Mouse (Mus musculus) testis, adult 2 months (tissue): ENCODE measurements around the gene Fam189a1. TPM values are rescaled to one million over a fixed set of nuclear protein-coding genes. Genes with fewer than 3 reads are reported as not detected.
A peak's percentile ranks its signal among the peaks of the same experiment; 100 is the strongest.

Experiments
- H3K27ac ChIP-seq: fragments of 200-500 bp; 2 replicates; pipeline ENCODE4 v1.5.1; 2012; ENCODE audit warnings: low read depth, low read length; ENCODE audit not compliant: control insufficient read depth, insufficient read depth
- H3K27me3 ChIP-seq: fragments of 200-500 bp; 2 replicates; pipeline ENCODE4 v1.6.1; 2012; ENCODE audit warnings: mild to moderate bottlenecking, low read length, moderate library complexity; ENCODE audit not compliant: control insufficient read depth, insufficient read depth
- H3K36me3 ChIP-seq: fragments of 200-500 bp; 2 replicates; pipeline ENCODE4 v1.6.1; 2012; ENCODE audit warnings: mild to moderate bottlenecking, low read length; ENCODE audit not compliant: control insufficient read depth, insufficient read depth
- H3K4me1 ChIP-seq: fragments of 200-500 bp; 2 replicates; pipeline ENCODE4 v1.6.1; 2012; ENCODE audit warnings: low read length; ENCODE audit not compliant: control insufficient read depth, insufficient read depth
- H3K4me3 ChIP-seq: fragments of 200-500 bp; 2 replicates; pipeline ENCODE4 v1.5.1; 2012; ENCODE audit warnings: low read depth, mild to moderate bottlenecking, low read length, moderate library complexity, mixed read lengths; ENCODE audit not compliant: control insufficient read depth
- CTCF ChIP-seq: fragments of 200-500 bp; IDR thresholded peaks from 2 replicates; pipeline ENCODE4 v1.5.1; 2012; ENCODE audit warnings: low read depth, mild to moderate bottlenecking, inconsistent platforms, low read length, moderate library complexity; ENCODE audit not compliant: control insufficient read depth, insufficient read depth, insufficient replicate concordance
- POLR2A ChIP-seq: fragments of 200-500 bp; IDR thresholded peaks from 2 replicates; pipeline ENCODE4 v1.6.1; 2012; ENCODE audit warnings: low read depth, mild to moderate bottlenecking, inconsistent platforms, low read length, moderate library complexity; ENCODE audit not compliant: control insufficient read depth
- polyA plus RNA-seq: library from polyadenylated mRNA; depleted of rRNA; stranded (reverse); fragments of >200 nt; gene quantifications from 2 replicates; pipeline ENCODE4 v1.2.3, GENCODE M21; 2012

Gene Fam189a1
- polyA plus RNA-seq, 1 experiment: 1.1 TPM

DNA sequence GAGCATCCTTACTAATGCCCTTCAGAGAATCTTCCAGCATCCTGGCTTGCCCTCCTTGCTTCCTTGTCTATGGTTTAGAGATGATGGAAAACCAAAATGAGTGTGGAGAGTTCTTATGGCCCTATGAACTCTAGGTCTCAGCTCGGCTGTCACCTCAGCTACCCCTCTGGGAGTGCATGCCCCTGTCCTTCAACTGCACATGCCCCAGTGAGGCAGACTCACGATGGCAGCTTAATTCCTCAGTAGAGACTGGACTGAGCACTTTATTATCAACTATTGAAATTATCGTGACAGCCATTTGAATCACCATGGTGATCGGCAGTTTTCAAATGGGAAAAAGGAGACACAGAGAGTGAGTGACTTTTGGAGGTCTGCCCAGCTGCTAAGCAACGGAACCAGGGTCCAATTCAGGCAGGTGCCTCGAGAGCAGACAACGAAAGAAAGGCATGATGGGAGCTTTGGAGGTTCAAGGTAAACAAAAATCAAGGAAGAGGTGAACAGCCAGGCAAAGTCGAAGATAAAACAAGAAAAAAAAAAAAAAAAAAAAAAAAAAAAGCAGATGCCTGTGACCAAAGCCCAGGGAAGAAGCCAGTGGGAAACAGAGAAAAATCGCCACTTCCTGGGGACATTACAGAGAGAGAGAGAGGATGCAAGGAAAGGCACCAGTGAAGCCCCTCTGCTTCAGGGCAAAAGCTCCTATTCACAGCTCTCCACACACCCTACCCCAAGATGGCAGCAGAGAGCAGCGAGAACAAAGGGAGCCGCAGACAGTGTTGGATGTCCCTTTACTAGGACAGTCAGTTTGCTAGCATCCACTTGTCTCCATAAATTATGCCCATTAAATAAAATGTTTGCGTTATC lies 206.2 kb downstream of the Fam189a1 start:
- TF ChIP-seq POLR2A: no peak
- TF ChIP-seq CTCF: peak; percentile 62; the same call in 1 of the 2 replicates
- H3K4me3 ChIP-seq: no peak overlapping the region
- H3K27me3 ChIP-seq: no peaks in the 10 kb centered on the region
- no peak overlapping the region for H3K27ac ChIP-seq
- no peaks in the 10 kb centered on the region for H3K4me1 ChIP-seq
- H3K36me3 ChIP-seq: no peaks in the 10 kb centered on the region

DNA sequence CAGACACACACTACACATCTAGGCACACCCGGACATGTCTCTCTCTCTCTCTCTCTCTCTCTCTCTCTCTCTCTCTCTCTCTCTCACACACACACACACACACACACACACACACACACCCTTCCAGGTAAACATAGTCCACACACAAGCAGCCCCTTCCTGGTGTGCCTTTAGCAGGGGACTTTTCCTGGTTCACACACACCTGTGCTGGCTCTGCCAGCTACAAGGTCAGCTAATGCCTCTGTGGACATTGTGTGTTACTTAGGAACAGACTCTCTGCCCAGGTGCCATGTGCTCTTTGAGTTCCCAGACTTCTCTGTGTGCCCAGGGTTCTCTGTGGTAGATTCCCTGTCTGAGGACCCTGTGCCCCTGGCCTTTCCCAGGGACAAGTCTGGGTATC lies 206.9 kb downstream of the Fam189a1 start:
- no peaks in the 10 kb centered on the region for H3K4me1 ChIP-seq
- no peaks in the 10 kb centered on the region for H3K36me3 ChIP-seq
- no peaks in the 10 kb centered on the region for H3K27me3 ChIP-seq
- TF ChIP-seq POLR2A: no peak
- TF ChIP-seq CTCF: no peak
- no peak overlapping the region for H3K4me3 ChIP-seq
- H3K27ac ChIP-seq: no peak overlapping the region

DNA sequence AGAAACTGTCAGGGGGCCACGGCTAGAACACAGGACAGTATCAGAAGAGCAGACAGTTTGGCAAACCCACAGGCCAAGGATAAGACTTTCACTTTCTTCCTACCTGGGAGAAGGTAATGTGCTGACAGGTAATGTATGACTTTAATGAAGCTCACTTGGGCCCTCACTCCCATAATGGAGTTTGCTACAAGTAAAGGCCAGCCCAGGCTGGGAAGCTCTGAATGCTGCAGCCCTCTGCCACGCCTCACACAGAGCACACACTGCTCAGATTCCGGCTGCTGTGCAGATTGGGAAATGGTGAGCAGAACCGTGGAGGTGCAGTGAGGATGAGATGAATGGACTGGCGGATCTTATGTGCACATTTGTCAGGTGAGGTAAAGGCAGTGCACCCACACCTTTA lies 211.7 kb downstream of the Fam189a1 start:
- H3K27ac ChIP-seq: no peak overlapping the region
- H3K27me3 ChIP-seq: no peaks in the 10 kb centered on the region
- H3K36me3 ChIP-seq: no peaks in the 10 kb centered on the region
- no peaks in the 10 kb centered on the region for H3K4me1 ChIP-seq
- TF ChIP-seq CTCF: no peak
- TF ChIP-seq POLR2A: no peak
- no peak overlapping the region for H3K4me3 ChIP-seq

DNA sequence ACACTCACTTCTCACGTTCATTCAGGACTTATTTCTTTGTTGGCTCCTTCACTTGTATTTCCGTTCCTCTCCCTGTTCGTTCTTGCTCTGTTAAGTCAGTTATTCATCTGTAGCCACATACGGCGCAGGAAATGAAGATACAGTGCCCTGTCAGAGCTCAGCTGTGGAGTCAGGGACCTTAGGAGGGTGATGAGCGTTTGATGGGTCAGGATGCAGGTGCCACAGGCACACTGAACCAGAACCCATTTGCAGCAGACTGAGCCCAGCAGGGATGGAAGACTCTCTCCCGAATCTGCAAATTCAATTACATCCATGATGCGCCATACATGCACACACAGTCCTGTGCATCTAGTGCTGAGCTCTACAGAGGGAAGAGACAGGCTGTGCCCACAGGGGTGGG lies 212.2 kb downstream of the Fam189a1 start:
- H3K4me3 ChIP-seq: no peak overlapping the region
- no peak for TF ChIP-seq POLR2A
- no peak for TF ChIP-seq CTCF

DNA sequence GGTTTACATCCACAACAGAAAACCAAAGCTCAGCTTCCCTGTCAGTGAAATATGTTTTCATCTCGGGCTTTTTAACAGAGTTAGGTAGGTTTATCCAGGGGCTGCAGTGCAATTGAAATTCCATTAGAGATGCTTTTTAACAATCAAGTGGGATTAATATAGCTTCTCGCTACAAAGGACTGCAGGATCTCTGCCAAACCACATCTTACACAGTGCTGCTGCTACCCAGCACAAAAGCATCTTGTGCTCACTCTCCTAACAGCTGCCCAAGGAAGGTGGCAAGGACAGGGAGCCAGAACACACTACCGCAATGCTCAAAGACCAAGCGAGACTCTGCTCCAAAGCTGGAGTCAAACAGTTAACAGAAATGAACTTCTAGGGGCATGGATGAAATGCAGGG lies 219.4 kb downstream of the Fam189a1 start:
- Histone ChIP-seq H3K4me1 (no peaks in the 10 kb centered on the region), H3K4me3 (no peak overlapping the region), H3K27ac (no peak overlapping the region), H3K36me3 (no peaks in the 10 kb centered on the region), H3K27me3 (no peaks in the 10 kb centered on the region)
- TF ChIP-seq POLR2A (no peak), CTCF (no peak)

More for the DNA sequence above, 212.2 kb downstream of the Fam189a1 start:
- Histone ChIP-seq H3K4me1 (no peaks in the 10 kb centered on the region), H3K27me3 (no peaks in the 10 kb centered on the region), H3K27ac (no peak overlapping the region), H3K36me3 (no peaks in the 10 kb centered on the region)

DNA sequence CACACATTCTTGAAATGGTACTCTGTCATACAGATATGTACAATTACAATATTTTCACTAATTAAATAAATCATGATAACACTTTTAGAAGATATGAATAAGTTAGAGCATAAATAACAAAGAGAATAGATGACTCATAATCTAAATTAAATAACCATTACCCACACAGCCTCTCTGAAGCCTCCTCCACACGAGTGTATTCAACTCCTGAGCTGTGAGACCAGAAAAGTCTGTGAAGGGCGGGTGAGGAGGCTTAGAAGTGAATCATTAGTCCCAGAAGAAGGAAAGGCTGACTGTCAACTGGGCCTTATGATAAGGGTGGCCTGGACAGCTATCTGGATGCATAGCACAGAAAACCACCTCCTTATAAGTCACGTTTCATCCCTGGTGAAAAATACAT lies 222.3 kb downstream of the Fam189a1 start:
- no peak overlapping the region for H3K27ac ChIP-seq
- no peaks in the 10 kb centered on the region for H3K27me3 ChIP-seq
- H3K36me3 ChIP-seq: no peaks in the 10 kb centered on the region
- TF ChIP-seq CTCF (no peak), POLR2A (no peak)
- H3K4me1 ChIP-seq: no peaks in the 10 kb centered on the region
- H3K4me3 ChIP-seq: no peak overlapping the region

DNA sequence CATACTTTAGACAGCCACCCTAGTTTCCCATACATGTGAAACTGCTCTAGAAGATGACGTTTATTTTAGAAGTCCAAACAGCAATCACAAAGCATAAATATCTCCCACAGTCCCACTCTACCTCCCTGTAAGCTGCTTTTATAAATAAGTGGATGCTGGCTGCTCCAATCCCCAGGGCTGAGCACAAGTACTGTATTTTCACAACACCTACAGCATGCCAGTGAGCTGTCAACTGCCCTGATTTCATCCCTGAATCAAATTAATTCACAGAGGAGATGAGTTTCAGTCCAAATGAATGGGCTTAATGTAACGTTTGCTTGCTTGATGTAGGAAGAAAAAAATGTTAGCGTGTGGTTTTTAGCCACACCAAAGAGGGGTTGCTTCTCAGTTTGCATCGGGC lies 225.4 kb downstream of the Fam189a1 start:
- TF ChIP-seq POLR2A (no peak), CTCF (no peak)
- no peaks in the 10 kb centered on the region for H3K36me3 ChIP-seq
- H3K4me1 ChIP-seq: no peaks in the 10 kb centered on the region
- H3K4me3 ChIP-seq: no peak overlapping the region
- no peak overlapping the region for H3K27ac ChIP-seq
- H3K27me3 ChIP-seq: no peaks in the 10 kb centered on the region
